Mouse (Mus musculus) lung, postnatal 10 days (tissue): Measurements from ENCODE around the gene Trim24.
A peak's percentile ranks its signal among the peaks of the same experiment; 100 is the strongest.
"Not testable (repeated sequence)": the region's sequence is repeated elsewhere in the genome, so short reads cannot be mapped to it uniquely, and the experiment has no call there.

Experiments
- DNase-seq: peaks from one replicate; pipeline ENCODE4 v3.0.0; 2021

The Trim24 gene

GRCm38 (mm10) chr6:37870245-37871136, at the start of gene Trim24:
Gene Trim24, plus strand, starts transcription at chr6:37870811.
- DNase-seq = peak; percentile 97

GRCm38 (mm10) chr6:37821531-37822051, 49.0 kb upstream of the Trim24 start:
- DNase-seq = no peak

GRCm38 (mm10) chr6:37822390-37822789, 48.2 kb upstream of the Trim24 start:
- DNase-seq = peak; percentile 50

GRCm38 (mm10) chr6:37823731-37824130, 46.9 kb upstream of the Trim24 start:
- no peak for DNase-seq

GRCm38 (mm10) chr6:37825331-37826115, 45.1 kb upstream of the Trim24 start:
- DNase-seq = not testable (repeated sequence)

GRCm38 (mm10) chr6:37828955-37829354, 41.7 kb upstream of the Trim24 start:
- DNase-seq = no peak

- no peak for DNase-seq
These were observed 41.0 kb upstream of the Trim24 start for GRCm38 (mm10) chr6:37829631-37830030.

- DNase-seq = no peak
These were observed 36.9 kb upstream of the Trim24 start for GRCm38 (mm10) chr6:37833691-37834090.

- DNase-seq = not testable (repeated sequence)
These were observed 33.6 kb upstream of the Trim24 start for GRCm38 (mm10) chr6:37836951-37837565.

- no peak for DNase-seq
These were observed 27.6 kb upstream of the Trim24 start for GRCm38 (mm10) chr6:37842779-37843605.

- DNase-seq = no peak
These were observed 26.9 kb upstream of the Trim24 start for GRCm38 (mm10) chr6:37843647-37844273.

- DNase-seq = not testable (repeated sequence)
These were observed 25.7 kb upstream of the Trim24 start for GRCm38 (mm10) chr6:37844947-37845346.

GRCm38 (mm10) chr6:37847531-37847930, 23.1 kb upstream of the Trim24 start:
- not testable (repeated sequence) for DNase-seq

GRCm38 (mm10) chr6:37851352-37851751, 19.3 kb upstream of the Trim24 start:
- DNase-seq = no peak

- DNase-seq = no peak
These were observed 17.3 kb upstream of the Trim24 start for GRCm38 (mm10) chr6:37853289-37853688.

GRCm38 (mm10) chr6:37855384-37855783, 15.2 kb upstream of the Trim24 start:
- no peak for DNase-seq

- not testable (repeated sequence) for DNase-seq
These were observed 14.3 kb upstream of the Trim24 start for GRCm38 (mm10) chr6:37856300-37856699.

- no peak for DNase-seq
These were observed 13.3 kb upstream of the Trim24 start for GRCm38 (mm10) chr6:37857196-37857874.

GRCm38 (mm10) chr6:37858126-37858525, 12.5 kb upstream of the Trim24 start:
- no peak for DNase-seq

- DNase-seq = no peak
These were observed 7.7 kb upstream of the Trim24 start for GRCm38 (mm10) chr6:37862893-37863292.
